Mouse (Mus musculus): ENCODE results near the gene Gm9918. TPM values are rescaled to one million over a fixed set of nuclear protein-coding genes. Genes with fewer than 3 reads are reported as not detected.

Gene Gm9918
- polyA plus RNA-seq, 1 experiment from 2014 or later, result 0.57 TPM

DNA sequence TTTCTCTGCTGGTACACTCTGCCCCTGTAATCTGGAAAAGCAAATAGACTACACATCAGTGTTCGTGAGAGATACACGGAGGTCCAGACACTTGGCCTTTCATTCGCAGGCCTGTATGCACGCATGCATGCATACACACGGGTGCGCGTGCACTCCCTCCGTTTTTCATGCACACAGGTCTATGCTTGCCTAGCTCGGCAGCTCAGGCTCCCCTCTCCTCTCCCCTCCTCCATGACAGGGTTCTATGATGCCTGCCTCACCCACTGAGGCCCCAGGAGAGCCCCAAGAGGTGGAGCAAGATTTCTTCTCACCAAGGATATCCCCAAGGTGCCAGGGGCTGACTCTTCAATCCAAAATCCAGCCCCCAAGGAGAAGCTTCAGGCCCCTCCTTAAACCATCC is 20.4 kb upstream of the Gm9918 start:
- Histone ChIP-seq H3K27ac (ENCODE audit: low read length) (peak overlapping the region; percentile 100), H3K9ac (ENCODE audit: low read length) (peak overlapping the region; percentile 66), H3K4me3 (ENCODE audit: low read length) (no peak overlapping the region), H3K27me3 (ENCODE audit: control insufficient read depth, insufficient read depth, low read depth, low read length) (no peaks in the 10 kb centered on the region), H3K9me3 (ENCODE audit: control insufficient read depth, low read length) (no peaks in the 10 kb centered on the region), H3K4me2 (ENCODE audit: low read depth, low read length) (peak overlapping the region; percentile 94), H3K4me1 (replicated peaks; ENCODE audit: control insufficient read depth, insufficient read depth, low read length) (peaks cover 33% of the 10 kb centered on the region), H3K36me3 (ENCODE audit: control insufficient read depth, insufficient read depth, low read length) (peaks cover 2% of the 10 kb centered on the region; the same call in 1 of the 2 replicates)
- WGBS, result 37% methylated on average over 9 of the region's 9 CpGs
- ATAC-seq (ENCODE audit: low read depth), result no peak

DNA sequence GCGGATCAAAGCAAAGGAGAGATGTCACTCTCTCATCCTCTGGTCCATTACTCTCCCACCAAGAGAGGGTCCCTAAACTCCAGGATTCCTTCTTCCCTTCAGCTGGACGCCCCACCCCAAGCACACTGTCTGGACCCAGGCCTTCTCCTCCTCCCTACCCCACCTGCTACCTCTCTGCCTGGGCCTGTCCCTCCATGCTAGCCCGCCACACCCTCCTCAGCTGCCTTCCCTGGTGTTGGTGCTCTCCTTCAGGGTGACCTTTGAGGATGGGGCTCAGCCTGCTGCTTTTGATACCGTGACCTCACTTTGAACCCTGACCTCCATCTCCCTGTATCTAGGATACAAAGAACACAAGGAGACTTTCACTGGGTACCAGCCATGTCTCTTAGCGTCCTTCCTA is 19.8 kb upstream of the Gm9918 start:
- no peaks in the 10 kb centered on the region for H3K9me3 ChIP-seq (ENCODE audit: control insufficient read depth, low read length)
- H3K27me3 ChIP-seq (ENCODE audit: control insufficient read depth, insufficient read depth, low read depth, low read length), result no peaks in the 10 kb centered on the region
- peaks cover 34% of the 10 kb centered on the region for H3K4me1 ChIP-seq (replicated peaks; ENCODE audit: control insufficient read depth, insufficient read depth, low read length)
- H3K4me2 ChIP-seq (ENCODE audit: low read depth, low read length), result no peak overlapping the region
- 62% methylated on average over 5 of the region's 5 CpGs for WGBS
- no peak overlapping the region for H3K4me3 ChIP-seq (ENCODE audit: low read length)
- H3K27ac ChIP-seq (ENCODE audit: low read length), result peak overlapping the region; percentile 100
- ATAC-seq (ENCODE audit: low read depth), result no peak
- H3K9ac ChIP-seq (ENCODE audit: low read length), result peak overlapping the region; percentile 66; the same call in 1 of the 2 replicates
- H3K36me3 ChIP-seq (ENCODE audit: control insufficient read depth, insufficient read depth, low read length), result peaks cover 2% of the 10 kb centered on the region; the same call in 1 of the 2 replicates

- H3K9ac ChIP-seq (ENCODE audit: low read length), result peak overlapping the region; percentile 81
- ATAC-seq (ENCODE audit: low read depth), result peak; percentile 48
- 48% methylated on average over 12 of the region's 14 CpGs for WGBS
Measured at GRCm38 (mm10) chr15:102255547-102256255, 14.7 kb upstream of the Gm9918 start.

GRCm38 (mm10) chr15:102256431-102257201 is 13.7 kb upstream of the Gm9918 start:
- ATAC-seq (ENCODE audit: low read depth), result no peak
- peaks cover 38% of the 10 kb centered on the region for H3K4me1 ChIP-seq (replicated peaks; ENCODE audit: control insufficient read depth, insufficient read depth, low read length)

More at GRCm38 (mm10) chr15:102255547-102256255, 14.7 kb upstream of the Gm9918 start:
- Histone ChIP-seq H3K4me1 (replicated peaks; ENCODE audit: control insufficient read depth, insufficient read depth, low read length) (peaks cover 38% of the 10 kb centered on the region), H3K9me3 (ENCODE audit: control insufficient read depth, low read length) (no peaks in the 10 kb centered on the region), H3K36me3 (ENCODE audit: control insufficient read depth, insufficient read depth, low read length) (peaks cover 2% of the 10 kb centered on the region; the same call in 1 of the 2 replicates), H3K27me3 (ENCODE audit: control insufficient read depth, insufficient read depth, low read depth, low read length) (no peaks in the 10 kb centered on the region), H3K4me2 (ENCODE audit: low read depth, low read length) (peak overlapping the region; percentile 74), H3K27ac (ENCODE audit: low read length) (peak overlapping the region; percentile 91), H3K4me3 (ENCODE audit: low read length) (peak overlapping the region; percentile 74)

DNA sequence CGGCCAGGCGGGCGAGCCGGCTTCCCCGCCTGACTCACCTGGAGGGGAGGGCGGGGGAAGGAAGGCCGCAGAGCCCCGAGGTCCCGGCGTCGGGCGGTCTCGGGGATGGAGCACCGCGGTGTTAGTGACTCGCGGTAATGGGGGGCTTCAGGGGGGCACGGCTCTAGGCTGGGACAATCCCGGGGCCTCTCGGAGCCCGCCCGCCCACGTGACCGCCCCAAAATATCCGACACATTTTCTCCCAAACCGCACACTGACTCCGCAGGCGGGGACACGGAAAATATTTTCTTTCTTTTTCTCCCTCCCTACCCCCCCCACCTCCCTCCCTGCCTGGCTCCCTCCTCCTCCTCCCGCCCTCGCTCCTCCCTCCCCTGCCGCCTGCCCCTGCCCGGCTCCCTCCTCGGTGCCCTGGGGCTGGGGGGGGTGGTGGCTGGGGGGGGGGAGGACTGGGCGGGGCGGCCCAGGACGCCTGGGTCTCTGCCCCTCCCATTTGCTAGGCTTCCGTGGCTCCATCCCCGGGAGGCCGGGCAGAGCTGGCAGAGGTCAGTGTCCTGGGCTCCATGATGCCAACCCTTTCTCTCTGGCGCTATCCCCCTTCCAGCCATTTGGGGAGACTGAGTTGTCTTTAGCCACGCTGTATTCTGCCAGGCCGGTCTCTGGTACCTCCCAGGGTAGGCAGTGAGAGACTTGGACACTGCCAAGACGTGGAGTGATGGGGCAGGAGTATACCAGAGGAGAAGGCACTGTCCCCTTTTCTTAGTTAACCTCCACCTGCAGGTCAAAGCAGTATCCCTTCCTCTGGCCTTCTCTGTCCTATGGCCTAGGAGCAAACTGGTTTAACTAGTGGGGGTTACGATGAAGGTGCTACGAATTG is 12.9 kb upstream of the Gm9918 start, which contains the start of gene Rarg:
Rarg (minus strand) TSS at position 316 of the 874 bp plus-strand sequence.
- H3K36me3 ChIP-seq (ENCODE audit: control insufficient read depth, insufficient read depth, low read length), result no peaks in the 10 kb centered on the region; the same call in 1 of the 2 replicates
- H3K27ac ChIP-seq (ENCODE audit: low read length), result peak within 1 kb of the TSS; percentile 91
- peak; percentile 75 for ATAC-seq (ENCODE audit: low read depth)
- H3K9ac ChIP-seq (ENCODE audit: low read length), result peak within 1 kb of the TSS; percentile 81
- H3K27me3 ChIP-seq (ENCODE audit: control insufficient read depth, insufficient read depth, low read depth, low read length), result no peaks in the 10 kb centered on the region
- H3K4me2 ChIP-seq (ENCODE audit: low read depth, low read length), result peak within 1 kb of the TSS; percentile 74
- 1% methylated on average over 24 of the region's 46 CpGs for WGBS
- no peaks in the 10 kb centered on the region for H3K9me3 ChIP-seq (ENCODE audit: control insufficient read depth, low read length)
- peaks cover 38% of the 10 kb centered on the region for H3K4me1 ChIP-seq (replicated peaks; ENCODE audit: control insufficient read depth, insufficient read depth, low read length)
- peak within 1 kb of the TSS; percentile 74 for H3K4me3 ChIP-seq (ENCODE audit: low read length)

More at GRCm38 (mm10) chr15:102256431-102257201, 13.7 kb upstream of the Gm9918 start:
- H3K27me3 ChIP-seq (ENCODE audit: control insufficient read depth, insufficient read depth, low read depth, low read length), result no peaks in the 10 kb centered on the region
- H3K9ac ChIP-seq (ENCODE audit: low read length), result peak overlapping the region; percentile 81
- H3K27ac ChIP-seq (ENCODE audit: low read length), result peak overlapping the region; percentile 91
- peak overlapping the region; percentile 74 for H3K4me2 ChIP-seq (ENCODE audit: low read depth, low read length)
- H3K4me3 ChIP-seq (ENCODE audit: low read length), result peak overlapping the region; percentile 74
- H3K9me3 ChIP-seq (ENCODE audit: control insufficient read depth, low read length), result no peaks in the 10 kb centered on the region
- 8% methylated on average over 22 of the region's 22 CpGs for WGBS
- peaks cover 2% of the 10 kb centered on the region; the same call in 1 of the 2 replicates for H3K36me3 ChIP-seq (ENCODE audit: control insufficient read depth, insufficient read depth, low read length)

DNA sequence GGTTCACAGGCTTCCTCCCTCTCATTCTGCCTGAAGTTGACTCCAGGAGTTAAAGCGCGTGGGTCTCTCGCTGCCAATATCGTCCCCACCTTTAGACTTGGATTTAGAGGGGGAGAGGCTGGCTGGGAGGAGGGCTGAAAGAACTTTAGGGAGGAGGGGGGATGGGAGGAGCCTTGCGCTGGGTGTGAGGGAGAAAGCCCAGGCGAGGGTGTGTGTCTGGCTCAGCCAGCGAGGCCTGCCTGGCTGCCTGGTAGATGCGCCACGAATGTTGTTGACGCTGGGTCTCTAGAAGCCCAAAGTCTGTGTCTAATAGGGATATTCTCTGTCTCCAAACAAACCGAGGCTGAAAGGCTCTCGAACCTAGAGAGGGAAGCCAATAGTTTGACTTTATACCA is 12.3 kb upstream of the Gm9918 start:
- Histone ChIP-seq H3K9ac (ENCODE audit: low read length) (peak overlapping the region; percentile 81), H3K9me3 (ENCODE audit: control insufficient read depth, low read length) (no peaks in the 10 kb centered on the region), H3K4me2 (ENCODE audit: low read depth, low read length) (peak overlapping the region; percentile 74), H3K4me1 (replicated peaks; ENCODE audit: control insufficient read depth, insufficient read depth, low read length) (peaks cover 38% of the 10 kb centered on the region), H3K36me3 (ENCODE audit: control insufficient read depth, insufficient read depth, low read length) (no peaks in the 10 kb centered on the region; the same call in 1 of the 2 replicates), H3K4me3 (ENCODE audit: low read length) (peak overlapping the region; percentile 74), H3K27me3 (ENCODE audit: control insufficient read depth, insufficient read depth, low read depth, low read length) (no peaks in the 10 kb centered on the region), H3K27ac (ENCODE audit: low read length) (peak overlapping the region; percentile 91)
- WGBS, result 12% methylated on average over 12 of the region's 12 CpGs
- ATAC-seq (ENCODE audit: low read depth), result peak; percentile 66

DNA sequence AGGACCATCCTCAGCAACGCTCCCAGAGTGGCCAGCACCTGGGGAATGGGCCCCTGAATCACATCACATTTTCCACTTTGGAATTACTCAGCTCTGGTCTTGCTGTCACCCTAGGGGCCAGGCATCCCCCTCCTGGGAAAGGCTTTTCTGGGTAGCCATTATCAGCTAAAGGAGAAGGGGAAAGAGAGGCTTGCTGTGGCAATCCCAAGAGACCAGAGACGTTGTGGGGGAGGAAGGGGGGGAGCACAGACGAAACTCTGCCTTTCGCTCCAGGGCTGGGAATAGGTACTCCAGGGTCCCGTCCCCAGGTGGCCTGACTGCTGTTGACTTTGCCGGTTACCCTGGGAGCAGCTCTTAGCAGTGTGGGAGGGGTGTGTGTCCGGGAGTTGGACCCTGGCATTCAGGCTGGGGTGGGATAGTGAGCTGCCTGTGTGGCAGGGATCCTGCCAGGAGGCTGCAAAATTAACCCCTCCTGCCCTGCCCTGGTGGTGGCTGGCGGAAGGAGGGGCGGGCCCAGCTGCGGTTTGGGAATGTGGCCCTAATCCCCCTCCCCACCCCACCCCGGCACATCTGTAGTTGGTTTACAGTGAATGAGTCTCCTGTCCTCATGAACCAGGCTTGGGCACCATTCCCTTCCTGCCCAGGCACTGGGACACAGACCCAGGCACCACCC is 11.6 kb upstream of the Gm9918 start:
- peak overlapping the region; percentile 91 for H3K27ac ChIP-seq (ENCODE audit: low read length)
- no peaks in the 10 kb centered on the region for H3K27me3 ChIP-seq (ENCODE audit: control insufficient read depth, insufficient read depth, low read depth, low read length)
- H3K9ac ChIP-seq (ENCODE audit: low read length), result peak overlapping the region; percentile 47; the same call in 1 of the 2 replicates
- peak overlapping the region; percentile 74; the same call in 1 of the 2 replicates for H3K4me2 ChIP-seq (ENCODE audit: low read depth, low read length)
- ATAC-seq (ENCODE audit: low read depth), result peak; percentile 26
- 25% methylated on average over 11 of the region's 11 CpGs for WGBS
- no peaks in the 10 kb centered on the region for H3K36me3 ChIP-seq (ENCODE audit: control insufficient read depth, insufficient read depth, low read length)
- no peaks in the 10 kb centered on the region for H3K9me3 ChIP-seq (ENCODE audit: control insufficient read depth, low read length)
- H3K4me1 ChIP-seq (replicated peaks; ENCODE audit: control insufficient read depth, insufficient read depth, low read length), result peaks cover 38% of the 10 kb centered on the region
- H3K4me3 ChIP-seq (ENCODE audit: low read length), result 0 out of 2 replicates have a peak overlapping the region, but pooled peaks have one; percentile 1

- Histone ChIP-seq H3K36me3 (ENCODE audit: control insufficient read depth, insufficient read depth, low read length) (no peaks in the 10 kb centered on the region), H3K27me3 (ENCODE audit: control insufficient read depth, insufficient read depth, low read depth, low read length) (no peaks in the 10 kb centered on the region), H3K27ac (ENCODE audit: low read length) (no peak overlapping the region), H3K4me3 (ENCODE audit: low read length) (no peak overlapping the region), H3K4me2 (ENCODE audit: low read depth, low read length) (no peak overlapping the region), H3K9ac (ENCODE audit: low read length) (no peak overlapping the region), H3K4me1 (replicated peaks; ENCODE audit: control insufficient read depth, insufficient read depth, low read length) (peaks cover 21% of the 10 kb centered on the region), H3K9me3 (ENCODE audit: control insufficient read depth, low read length) (no peaks in the 10 kb centered on the region)
- 46% methylated on average over 7 of the region's 7 CpGs for WGBS
- no peak for ATAC-seq (ENCODE audit: low read depth)
Measured at GRCm38 (mm10) chr15:102262582-102262981, 7.8 kb upstream of the Gm9918 start.
